Comparison of ENCODE assay signal across 20 mouse cellular contexts in the genomic region with DNA sequence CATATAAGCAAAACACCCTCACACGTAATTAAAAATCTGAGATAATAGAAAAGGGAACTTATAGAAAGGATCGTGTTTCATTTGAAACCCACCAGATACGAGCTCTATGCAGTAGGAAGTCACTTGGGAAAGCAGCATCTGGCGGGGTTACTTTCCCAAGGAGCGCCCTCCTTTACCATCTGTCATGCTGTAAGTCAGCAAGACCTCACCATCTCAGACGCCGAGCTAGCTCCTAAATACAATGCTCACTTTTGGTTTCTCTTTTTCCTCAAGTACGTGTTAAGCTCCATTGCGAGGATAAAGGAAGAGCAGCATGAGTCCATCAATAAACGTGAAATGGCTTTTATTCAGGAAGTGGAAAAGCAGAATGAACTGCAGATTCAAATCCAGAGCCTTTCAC. TPM values are rescaled to one million over a fixed set of nuclear protein-coding genes. Genes with fewer than 3 reads are reported as not detected.
"Had no signal": no experiment of that assay in that cellular context is flagged by ENCODE, and none has a peak within 500 bp of the region (broad histone marks: within the 10 kb centered on the region; RNA-seq: fewer than 3 reads in every experiment).

No protein-coding gene starts in this region.

- ATAC-seq: liver, embryonic 12.5 days; liver, postnatal 0 days; lung, postnatal 0 days; midbrain, embryonic 13.5 days; midbrain, embryonic 15.5 days; midbrain, embryonic 16.5 days had no signal

- DNase-seq: left cerebral cortex, postnatal 4 days; liver; liver, embryonic 13.5 days; liver, postnatal 0 days; lung, adult 18-20 months; lung, adult 2 months; lung, embryonic 14.5 days; lung, postnatal 10 days; lung, postnatal 14 days; lung, postnatal 36 days; lung, postnatal 4 days; midbrain, embryonic 14.5 days had no signal

RNA-seq across cellular contexts. Expression of a gene that starts 22.1 kb away (rescaled TPM):
- total RNA-seq: megakaryocyte, adult 5-6 weeks; megakaryocyte-erythroid progenitor cell, adult 5-6 weeks; monocyte, adult 5-6 weeks had no signal

RNA-seq across cellular contexts. Expression of a gene that starts 48.6 kb away (rescaled TPM):
- total RNA-seq: megakaryocyte, adult 5-6 weeks; monocyte, adult 5-6 weeks had no signal
